Mouse (Mus musculus): ENCODE results near the gene Krt83.
A peak's percentile ranks its signal among the peaks of the same experiment; 100 is the strongest.
"Not testable (repeated sequence)": the region's sequence is repeated elsewhere in the genome, so short reads cannot be mapped to it uniquely, and the experiment has no call there.

The Krt83 gene

DNA sequence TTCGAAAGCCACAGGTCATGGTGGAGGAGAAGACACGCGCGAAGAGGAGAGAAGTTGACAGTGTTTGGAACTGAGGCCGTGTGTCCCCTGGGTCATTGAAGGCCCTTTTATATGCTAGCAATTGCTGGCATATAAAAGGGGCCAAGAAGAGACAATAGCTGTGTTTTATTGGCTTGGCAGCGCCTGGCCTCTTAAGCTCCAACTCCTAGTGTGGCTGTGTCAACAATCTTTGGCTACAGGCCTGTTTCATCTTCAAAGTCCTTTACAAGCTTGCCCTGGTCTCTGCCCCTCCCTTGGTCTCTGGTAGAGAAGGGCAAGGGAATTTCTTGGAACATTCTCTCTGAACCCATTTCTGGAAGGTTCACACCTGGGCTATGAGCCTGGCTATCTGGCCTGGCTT is at the start of gene Krt83:
Krt83 (minus strand) TSS at position 82 of the 400 bp plus-strand sequence.
- no peak for DNase-seq (ENCODE audit: low spot score in 2 of 2)

DNA sequence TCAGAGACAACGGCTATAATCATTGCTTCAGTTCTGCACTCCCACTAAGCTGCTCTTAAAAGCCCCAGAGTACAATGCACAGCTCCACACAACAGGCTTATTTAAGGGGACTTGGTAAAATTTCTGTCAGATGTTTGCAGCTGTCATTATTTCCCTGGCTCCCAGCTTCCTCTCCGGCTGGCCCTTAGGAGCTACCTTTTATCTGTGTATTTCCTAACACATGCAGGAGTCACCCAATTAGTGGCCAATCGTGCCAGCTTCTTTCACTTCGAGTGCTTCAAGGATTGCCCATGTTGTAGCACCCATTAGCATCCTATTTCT is 47.2 kb upstream of the Krt83 start:
- no peak for DNase-seq (ENCODE audit: low spot score in 2 of 2)

DNA sequence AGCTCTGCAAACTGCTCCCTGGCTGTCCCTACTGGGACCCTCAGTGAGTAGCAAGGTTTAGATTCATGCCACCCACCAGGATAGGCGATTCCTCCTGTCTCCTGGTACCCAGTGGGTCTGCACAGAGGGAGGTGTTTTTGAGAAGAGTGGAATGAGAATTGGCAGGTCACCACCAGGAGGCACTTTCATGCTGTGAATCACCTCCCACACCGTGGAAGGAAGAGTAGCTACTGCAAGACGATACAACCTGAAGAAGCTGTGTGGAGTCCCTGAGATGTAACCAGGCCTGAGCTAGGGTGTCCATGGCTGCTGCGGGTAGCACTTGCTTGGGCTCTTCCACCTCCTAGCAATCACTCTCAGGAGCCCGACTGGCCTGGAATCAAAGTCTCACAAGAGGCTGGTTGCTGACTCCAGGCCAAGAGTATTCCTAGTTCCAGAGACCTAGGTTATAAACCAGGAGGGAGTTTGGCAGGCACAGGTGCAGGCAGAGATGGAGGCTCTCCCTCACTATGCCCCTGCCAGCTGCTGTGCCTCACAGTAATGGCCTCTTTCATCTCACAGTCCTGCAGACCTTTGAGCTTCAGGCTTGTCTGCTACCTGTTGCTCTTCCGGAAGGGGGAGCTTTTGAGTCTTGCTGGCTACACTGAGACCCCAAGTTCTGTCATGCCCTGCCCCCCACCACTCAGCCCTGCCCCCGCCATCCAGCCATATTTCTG is 46.7 kb upstream of the Krt83 start:
- no peak for DNase-seq (ENCODE audit: low spot score in 2 of 2)

DNA sequence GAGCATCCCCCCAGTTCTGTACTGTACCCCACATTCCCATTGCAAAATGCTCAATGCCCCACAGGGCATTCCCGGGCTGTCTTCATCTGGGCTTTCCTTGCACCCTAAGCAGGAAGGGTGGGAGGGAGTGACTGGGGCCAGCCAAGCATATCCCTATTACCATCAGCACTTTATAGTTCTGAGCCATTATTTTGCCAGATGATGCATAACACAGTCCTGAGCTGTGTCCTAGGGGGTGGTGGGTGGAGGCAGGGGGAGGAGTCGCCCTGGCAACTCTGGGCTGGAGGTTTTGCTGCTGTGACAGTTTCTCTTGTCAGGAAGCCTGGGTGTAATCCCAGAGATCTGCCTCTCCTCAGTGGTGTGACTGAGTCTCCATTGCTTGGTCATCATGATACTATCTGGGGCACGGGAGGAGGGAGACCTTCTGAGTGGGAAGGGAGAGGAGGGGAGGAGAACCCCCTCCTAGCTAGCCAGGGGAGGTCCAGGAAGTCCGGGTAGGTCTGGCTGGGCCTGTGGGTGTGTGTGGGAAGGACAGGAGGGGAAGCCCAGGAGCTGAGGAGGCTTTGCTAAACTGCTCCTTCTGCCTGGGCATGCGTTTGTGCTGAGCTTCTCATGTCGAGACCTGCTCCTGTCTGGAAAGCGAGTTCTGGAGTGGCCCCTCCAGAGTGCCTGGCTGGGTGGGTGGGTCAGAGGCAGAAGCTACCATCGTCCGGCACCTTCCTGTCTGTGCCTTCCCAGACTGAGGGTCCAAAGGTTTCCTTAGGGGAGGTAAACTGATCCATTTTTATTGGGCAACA is 44.9 kb upstream of the Krt83 start:
- DNase-seq (ENCODE audit: low spot score in 2 of 2): no peak

DNA sequence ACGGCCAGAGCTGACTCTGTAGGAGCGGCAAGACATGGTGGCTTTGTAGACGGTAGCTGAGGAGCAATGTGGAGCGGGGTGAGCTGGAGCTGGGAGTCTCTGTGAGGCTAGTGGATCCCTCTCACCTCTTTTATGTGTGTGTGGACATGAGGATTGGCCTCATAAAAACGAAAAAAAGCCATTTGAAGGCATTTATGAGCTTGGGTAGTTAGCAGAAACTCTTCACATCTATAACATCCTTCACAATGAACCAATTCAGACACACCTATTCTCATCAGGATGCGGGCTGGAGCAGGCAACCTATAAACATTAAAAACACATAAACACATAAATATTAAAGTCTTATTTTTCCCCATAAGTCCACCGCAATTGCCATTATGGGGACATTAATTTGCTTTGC is 41.4 kb upstream of the Krt83 start, which contains the start of gene Krt84:
Krt84 (minus strand) TSS at position 101 of the 400 bp plus-strand sequence.
- DNase-seq (ENCODE audit: low spot score in 2 of 2): no peak

DNA sequence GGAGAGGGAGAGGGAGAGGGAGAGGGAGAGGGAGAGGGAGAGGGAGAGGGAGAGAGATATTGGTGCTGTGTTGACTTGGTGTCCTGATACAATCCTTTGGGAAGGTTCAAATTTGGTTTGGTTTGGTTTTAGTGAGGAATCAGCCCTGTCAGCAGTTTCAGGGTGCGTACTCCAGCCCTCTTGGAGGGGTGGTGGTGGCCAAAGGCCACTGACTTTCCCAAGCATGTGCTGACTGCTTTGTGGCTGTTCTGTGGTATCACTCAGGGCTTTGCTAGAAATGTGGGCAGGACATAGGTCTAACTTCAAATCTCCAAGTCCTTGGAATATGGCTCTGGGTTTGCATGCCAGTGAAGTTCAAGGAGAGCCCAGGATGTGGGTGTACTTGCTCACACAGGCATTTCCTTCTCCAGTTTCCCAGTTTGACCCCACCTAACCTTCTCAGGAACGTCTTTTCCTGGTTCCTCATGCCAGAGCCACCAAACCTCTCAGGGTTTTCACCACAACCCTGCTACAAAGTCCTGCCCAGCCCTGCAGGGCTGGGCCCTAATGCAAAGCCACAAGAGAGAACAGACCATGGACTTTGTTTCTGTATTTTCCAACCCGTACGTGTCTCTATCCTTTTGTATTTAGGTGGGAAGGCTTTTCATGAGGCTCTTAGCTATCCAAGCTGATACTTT is 31.4 kb upstream of the Krt83 start:
- no peak for DNase-seq (ENCODE audit: low spot score in 2 of 2)

- peak in 1 of 2 experiments; percentile 21 for DNase-seq (ENCODE audit: low spot score in 2 of 2)
Observed at GRCm38 (mm10) chr15:101519792-101520191, 28.5 kb upstream of the Krt83 start.

- DNase-seq (ENCODE audit: low spot score in 2 of 2): not testable (repeated sequence)
Observed at GRCm38 (mm10) chr15:101517161-101517560, 25.8 kb upstream of the Krt83 start, which contains the start of gene Gm49425. Gm49425 (minus strand) TSS chr15:101517261.

DNA sequence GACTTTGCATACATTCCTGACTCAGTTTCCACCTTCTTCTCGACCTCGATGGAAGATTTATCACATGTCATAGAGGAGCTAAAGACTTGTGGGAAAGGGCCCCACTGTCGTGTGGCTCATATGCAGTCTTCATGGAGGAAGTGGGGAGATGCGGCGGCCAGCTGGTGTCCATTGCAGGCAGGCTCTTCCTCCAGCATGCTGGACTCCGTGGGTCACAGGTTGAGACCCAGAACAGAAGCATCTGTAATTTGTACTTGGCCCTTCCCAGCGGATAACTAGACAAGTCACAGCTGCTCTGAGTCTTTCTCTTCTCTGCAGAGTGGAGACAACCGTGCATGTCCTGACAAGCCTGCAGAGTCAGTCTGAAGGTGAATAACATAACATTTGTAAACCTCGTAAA is 16.9 kb upstream of the Krt83 start:
- DNase-seq (ENCODE audit: low spot score in 2 of 2): no peak

DNA sequence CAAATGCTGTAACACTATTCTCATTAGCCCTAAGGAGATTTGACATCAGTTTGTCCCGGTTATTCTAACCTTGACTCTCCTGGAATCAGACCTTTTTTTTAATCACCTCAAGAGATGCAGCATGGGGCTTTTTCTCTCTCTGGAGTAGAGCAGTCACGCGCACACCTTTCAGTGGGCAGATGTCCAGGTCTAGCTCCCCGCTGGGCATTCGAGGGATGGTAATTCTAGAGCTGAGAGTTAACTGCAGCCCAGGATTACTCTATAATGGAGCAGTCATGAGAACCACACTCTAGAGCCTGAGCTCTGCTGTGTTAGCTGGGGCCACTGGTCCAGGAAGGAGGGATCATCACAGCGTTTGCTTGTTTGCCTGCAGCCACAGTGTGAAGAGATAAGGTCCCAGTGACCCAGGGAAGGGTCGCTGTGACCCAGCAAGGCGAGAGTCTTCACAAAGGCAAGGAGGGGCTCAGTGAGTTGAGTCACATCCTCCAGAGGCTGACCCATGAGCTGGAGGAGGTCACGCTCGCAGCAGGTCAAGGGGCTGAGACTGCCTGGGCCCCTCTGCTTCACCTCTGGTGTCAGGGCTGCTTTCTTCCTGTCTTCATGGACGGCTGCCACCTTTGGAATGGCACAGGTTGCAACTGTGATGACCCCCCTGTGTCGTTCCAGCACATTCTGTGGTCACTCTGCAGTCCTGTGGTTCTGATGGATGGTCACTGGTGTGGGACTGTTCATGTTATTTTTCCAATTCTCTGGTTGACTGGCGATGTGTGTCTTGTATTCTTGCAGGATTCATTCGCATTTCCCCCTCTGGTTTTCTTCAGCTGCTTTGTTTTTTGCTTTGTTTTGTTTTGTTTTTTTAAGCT is 15.8 kb upstream of the Krt83 start:
- no peak for DNase-seq (ENCODE audit: low spot score in 2 of 2)

DNA sequence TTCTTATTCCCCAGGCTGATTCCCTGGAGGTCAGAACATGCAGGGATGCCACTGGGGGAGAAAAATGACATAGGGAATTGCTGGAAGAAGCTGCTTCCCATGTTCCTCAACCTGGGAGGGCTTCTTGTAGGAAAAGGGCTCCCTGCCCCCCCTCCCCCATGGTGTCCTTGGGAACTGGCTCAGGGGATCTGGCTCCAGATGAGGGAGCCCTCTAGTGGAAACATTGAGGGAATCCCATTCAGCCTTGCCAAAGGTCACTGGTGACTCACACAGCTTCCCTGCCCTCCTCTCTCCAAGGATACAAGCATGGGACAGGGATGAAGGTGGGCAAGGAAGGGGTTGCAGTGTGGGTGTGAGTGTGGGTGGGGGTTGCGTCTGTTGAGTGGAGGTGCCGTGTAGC is 5.9 kb upstream of the Krt83 start:
- DNase-seq (ENCODE audit: low spot score in 2 of 2): no peak

- DNase-seq (ENCODE audit: low spot score in 2 of 2): no peak
Observed at GRCm38 (mm10) chr15:101495266-101495665, 4.0 kb upstream of the Krt83 start.

- no peak for DNase-seq (ENCODE audit: low spot score in 2 of 2)
Observed at GRCm38 (mm10) chr15:101494203-101494602, 2.9 kb upstream of the Krt83 start.

DNA sequence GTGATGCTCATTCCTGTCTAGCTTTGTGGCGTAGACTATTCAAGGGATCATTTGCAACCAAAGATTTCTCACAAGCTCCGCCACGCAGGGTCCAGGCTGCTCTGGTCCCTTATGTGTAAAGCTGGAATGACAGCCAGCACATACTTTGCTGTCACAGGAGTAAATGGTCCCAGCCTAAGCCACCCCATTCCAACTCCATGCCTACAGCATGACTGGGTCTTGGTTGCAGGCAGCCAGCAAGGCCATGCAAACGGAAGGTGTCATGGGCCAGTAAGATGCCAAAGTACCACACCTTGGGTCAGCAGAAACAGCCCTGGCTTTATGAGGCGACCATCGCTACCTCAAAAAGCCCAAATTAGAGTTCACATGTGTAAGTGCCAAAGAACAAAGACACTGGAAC is 2.4 kb upstream of the Krt83 start:
- no peak for DNase-seq (ENCODE audit: low spot score in 2 of 2)

DNA sequence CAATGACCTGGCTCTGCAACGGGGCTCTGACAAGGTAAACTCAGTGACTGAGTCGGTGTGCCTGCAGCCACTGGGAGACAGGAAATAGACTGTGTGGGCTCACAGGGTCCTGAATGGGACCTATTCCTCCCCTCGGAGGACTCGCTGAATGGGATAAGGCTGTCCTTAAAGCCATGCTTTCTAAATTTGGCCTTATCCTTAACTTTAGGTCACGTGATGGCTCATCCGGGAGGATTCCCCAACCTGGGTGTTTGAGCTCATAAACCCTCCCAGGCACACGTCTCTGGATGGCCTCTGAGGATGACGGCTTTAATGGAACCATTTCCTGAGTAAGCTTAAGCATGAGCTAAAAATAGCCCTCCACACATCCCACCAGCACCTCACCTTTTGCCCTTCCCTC is 1.4 kb upstream of the Krt83 start:
- DNase-seq (ENCODE audit: low spot score in 2 of 2): no peak

DNA sequence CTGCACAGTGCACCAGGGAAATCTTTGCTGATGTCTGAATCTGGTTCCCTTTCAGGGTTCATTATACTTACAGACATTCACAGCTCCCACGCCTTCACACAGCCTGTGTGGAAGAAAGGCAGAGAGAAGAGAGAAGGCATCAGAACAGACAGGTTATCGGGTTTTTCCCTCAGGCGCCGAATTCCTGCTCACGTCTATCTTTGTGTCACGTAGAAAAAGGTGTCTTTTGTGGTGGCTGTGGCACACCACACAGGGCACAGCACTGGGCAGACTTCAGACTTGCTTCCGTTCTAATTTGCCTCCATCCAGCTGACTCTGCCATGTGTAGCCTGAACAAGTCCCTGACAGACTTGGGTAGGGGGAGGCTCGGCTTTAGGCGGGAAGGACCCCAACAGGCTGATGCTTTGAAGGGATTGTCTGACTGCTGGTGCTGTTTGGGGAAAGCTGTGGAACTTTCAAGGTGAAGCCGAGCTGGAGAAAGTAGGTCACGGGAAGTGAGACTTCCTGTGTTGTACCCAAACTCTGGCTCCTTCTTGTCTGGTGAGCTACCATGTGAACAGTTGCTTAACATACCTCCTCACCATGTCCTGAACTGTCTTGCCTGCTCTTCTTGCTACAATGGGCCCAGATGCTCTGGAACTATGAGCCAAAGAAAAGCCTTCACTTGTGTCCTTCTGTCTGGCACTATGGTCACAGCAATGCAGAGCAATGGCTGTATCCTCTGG is 5.2 kb downstream of the Krt83 start:
- no peak for DNase-seq (ENCODE audit: low spot score in 2 of 2)

GRCm38 (mm10) chr15:101484939-101485338 is 6.4 kb downstream of the Krt83 start:
- no peak for DNase-seq (ENCODE audit: low spot score in 2 of 2)

- no peak for DNase-seq (ENCODE audit: low spot score in 2 of 2)
Observed at GRCm38 (mm10) chr15:101483646-101484045, 7.7 kb downstream of the Krt83 start.

- DNase-seq (ENCODE audit: low spot score in 2 of 2): no peak
Observed at GRCm38 (mm10) chr15:101482056-101482455, 9.3 kb downstream of the Krt83 start.

- no peak for DNase-seq (ENCODE audit: low spot score in 2 of 2)
Observed at GRCm38 (mm10) chr15:101479666-101480060, 11.6 kb downstream of the Krt83 start.
